Mouse (Mus musculus): ENCODE measurements around the gene 4933417A18Rik.

GRCm38 (mm10) chr13:34892871-34893270 is 31.3 kb upstream of the 4933417A18Rik start:
- TF ChIP-seq POLR2AphosphoS2 (IDR thresholded peaks at IDR 0.05; ENCODE audit: insufficient read length, low read depth) (no peak), POLR2A (IDR thresholded peaks at IDR 0.05; ENCODE audit: insufficient read length, low read depth) (no peak), MYOG (IDR thresholded peaks at IDR 0.05; ENCODE audit: control insufficient read depth in 1 of 3, insufficient read depth in 1 of 3, insufficient read length in 2 of 3, low read depth in 2 of 3) (no peak)
